Mouse (Mus musculus): ENCODE data around the gene Stk35. TPM values are rescaled to one million over a fixed set of nuclear protein-coding genes. Genes with fewer than 3 reads are reported as not detected.

Stk35 gene
- polyA plus RNA-seq (2021; fragmentation: Nextera tagmentation), result 6.3 and 10.2 TPM in 2 replicates
- long read RNA-seq, experiment 1, partial matches to known transcripts, result 0 of 4 reads
- long read RNA-seq, experiment 1, other reads (novel, unspliced or antisense), result 2 of 4 reads
- long read RNA-seq, experiment 2, partial matches to known transcripts, result 0 of 2 reads
- long read RNA-seq, experiment 2, other reads (novel, unspliced or antisense), result 2 of 2 reads

GRCm38 (mm10) chr2:129800271-129800903, at the start of gene Stk35:
TSS of gene Stk35 (plus strand) at chr2:129800517.

Other genes with a start within 250 kb of the Stk35 start
- gene Sirpa, start 207.7 kb upstream of the Stk35 start, polyA plus RNA-seq (2021; fragmentation: Nextera tagmentation), result 144 and 156 TPM in 2 replicates
- gene Pdyn, start 100.7 kb upstream of the Stk35 start, polyA plus RNA-seq (2021; fragmentation: Nextera tagmentation), result 16.8 and 18.6 TPM in 2 replicates
- 0.49 and 0.54 TPM in 2 replicates for gene Tgm3, start 211.8 kb downstream of the Stk35 start, polyA plus RNA-seq (2021; fragmentation: Nextera tagmentation)